Mouse (Mus musculus) embryonic facial prominence, embryonic 14.5 days (tissue): Measurements from ENCODE around the gene Sp8. TPM values are rescaled to one million over a fixed set of nuclear protein-coding genes. Genes with fewer than 3 reads are reported as not detected.
A peak's percentile ranks its signal among the peaks of the same experiment; 100 is the strongest.

Experiments used
- ATAC-seq: fragments of 200-750 bp; cut with Nextera tagmentation; 2 replicates; pipeline ENCODE4 v1.8.0; 2017; ENCODE audit warnings: low read depth, moderate number of reproducible peaks, moderate TSS enrichment
- DNase-seq: peaks from one replicate; pipeline ENCODE4 v3.0.0-alpha.2; 2015; ENCODE audit warnings: low spot score
- H3K27ac ChIP-seq: fragments of 300-500 bp; sonication (generic); replicated peaks from 2 replicates; pipeline ENCODE4 v1.5.1; 2014; ENCODE audit warnings: low read depth, mild to moderate bottlenecking, low read length, moderate library complexity
- H3K27me3 ChIP-seq: fragments of 300-500 bp; sonication (generic); replicated peaks from 2 replicates; pipeline ENCODE4 v1.6.1; 2014; ENCODE audit warnings: low read length; ENCODE audit not compliant: control insufficient read depth, insufficient read depth
- H3K36me3 ChIP-seq: fragments of 300-500 bp; sonication (generic); 2 replicates; pipeline ENCODE4 v1.6.1; 2014; ENCODE audit warnings: low read length, mixed read lengths; ENCODE audit not compliant: control insufficient read depth, insufficient read depth
- H3K4me1 ChIP-seq: fragments of 300-500 bp; sonication (generic); 2 replicates; pipeline ENCODE4 v1.6.1; 2014; ENCODE audit warnings: antibody characterized with exemption, low read length; ENCODE audit not compliant: control insufficient read depth, insufficient read depth
- H3K4me2 ChIP-seq: fragments of 300-500 bp; sonication (generic); 2 replicates; pipeline ENCODE4 v1.6.1; 2014; ENCODE audit warnings: low read depth, mild to moderate bottlenecking, low read length, moderate library complexity, mixed read lengths
- H3K4me3 ChIP-seq: fragments of 300-500 bp; sonication (generic); 2 replicates; pipeline ENCODE4 v1.5.1; 2014; ENCODE audit warnings: low read depth, mild to moderate bottlenecking, low read length
- H3K9ac ChIP-seq: fragments of 300-500 bp; sonication (generic); 2 replicates; pipeline ENCODE4 v1.6.1; 2014; ENCODE audit warnings: low read depth, mild to moderate bottlenecking, low read length, moderate library complexity, mixed read lengths
- H3K9me3 ChIP-seq: fragments of 300-500 bp; sonication (generic); 2 replicates; pipeline ENCODE4 v1.6.1; 2016; ENCODE audit warnings: low read length; ENCODE audit not compliant: control insufficient read depth
- WGBS: fragments of 180-500 bp; shearing (Covaris S2); extraction: QIAGEN DNeasy Blood & Tissue Kit; methylation state at CpG from one replicate; pipeline ENCODE4 v1.1.7; 2014; 5-methylcytosine and 5-hydroxymethylcytosine counted together
- polyA plus RNA-seq: library from polyadenylated mRNA; unstranded; fragments of >200 nt; fragmentation: Nextera tagmentation; extraction: Ambion mirVana; gene quantifications from 2 replicates; pipeline ENCODE4 v1.2.1, GENCODE M21; 2014

The Sp8 gene
- polyA plus RNA-seq, 1 experiment from 2014 or later: 1.9 TPM

- WGBS: 3% methylated on average over 5 of the region's 5 CpGs
- ATAC-seq (no peak), DNase-seq (no peak)
- no peak overlapping the region for H3K4me2 ChIP-seq
- no peak overlapping the region for H3K9ac ChIP-seq
- H3K4me3 ChIP-seq: no peak overlapping the region
- no peaks in the 10 kb centered on the region for H3K9me3 ChIP-seq
- H3K27ac ChIP-seq: no peak overlapping the region
- peaks cover 4% of the 10 kb centered on the region; the same call in 1 of the 2 replicates for H3K4me1 ChIP-seq
- no peaks in the 10 kb centered on the region for H3K36me3 ChIP-seq
- H3K27me3 ChIP-seq: peaks cover 94% of the 10 kb centered on the region
Observed at GRCm38 (mm10) chr12:118839398-118839797, 6.7 kb upstream of the Sp8 start.

GRCm38 (mm10) chr12:118840301-118840700 is 5.8 kb upstream of the Sp8 start:
- WGBS: 1% methylated on average over 15 of the region's 15 CpGs

DNA sequence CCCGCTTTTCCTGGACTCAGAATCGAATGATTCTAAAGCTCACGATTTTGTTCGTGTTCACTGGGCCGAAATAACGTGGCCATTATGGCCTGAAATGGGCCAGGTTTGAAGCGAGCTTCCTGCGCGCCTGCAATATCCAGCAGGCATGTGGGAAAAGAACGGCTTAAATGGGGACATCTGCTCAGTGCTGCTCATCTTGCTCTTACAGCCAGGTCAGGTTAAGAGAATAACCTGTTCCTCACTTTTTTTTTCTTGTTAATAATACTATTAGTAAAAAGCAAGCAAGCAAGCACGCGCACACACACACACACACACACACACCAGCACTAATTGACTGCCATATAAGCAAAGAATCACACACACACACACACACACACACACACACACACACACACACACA is 5.3 kb upstream of the Sp8 start:
- Histone ChIP-seq H3K4me2 (no peak overlapping the region), H3K36me3 (no peaks in the 10 kb centered on the region), H3K27ac (no peak overlapping the region), H3K9me3 (no peaks in the 10 kb centered on the region), H3K9ac (no peak overlapping the region), H3K4me1 (peaks cover 4% of the 10 kb centered on the region; the same call in 1 of the 2 replicates), H3K4me3 (no peak overlapping the region), H3K27me3 (peaks cover 98% of the 10 kb centered on the region)
- DNase-seq (peak; percentile 67), ATAC-seq (peak; percentile 34; the same call in 1 of the 2 replicates)
- 5% methylated on average over 11 of the region's 12 CpGs for WGBS

More at GRCm38 (mm10) chr12:118840301-118840700, 5.8 kb upstream of the Sp8 start:
- no peak overlapping the region for H3K27ac ChIP-seq
- H3K4me2 ChIP-seq: no peak overlapping the region
- peaks cover 4% of the 10 kb centered on the region; the same call in 1 of the 2 replicates for H3K4me1 ChIP-seq
- no peaks in the 10 kb centered on the region for H3K9me3 ChIP-seq
- no peak overlapping the region for H3K9ac ChIP-seq
- ATAC-seq (0 out of 2 replicates have a peak, but pooled peaks have one; percentile 39), DNase-seq (peak; percentile 69)
- H3K27me3 ChIP-seq: peaks cover 96% of the 10 kb centered on the region
- H3K4me3 ChIP-seq: no peak overlapping the region
- no peaks in the 10 kb centered on the region for H3K36me3 ChIP-seq

DNA sequence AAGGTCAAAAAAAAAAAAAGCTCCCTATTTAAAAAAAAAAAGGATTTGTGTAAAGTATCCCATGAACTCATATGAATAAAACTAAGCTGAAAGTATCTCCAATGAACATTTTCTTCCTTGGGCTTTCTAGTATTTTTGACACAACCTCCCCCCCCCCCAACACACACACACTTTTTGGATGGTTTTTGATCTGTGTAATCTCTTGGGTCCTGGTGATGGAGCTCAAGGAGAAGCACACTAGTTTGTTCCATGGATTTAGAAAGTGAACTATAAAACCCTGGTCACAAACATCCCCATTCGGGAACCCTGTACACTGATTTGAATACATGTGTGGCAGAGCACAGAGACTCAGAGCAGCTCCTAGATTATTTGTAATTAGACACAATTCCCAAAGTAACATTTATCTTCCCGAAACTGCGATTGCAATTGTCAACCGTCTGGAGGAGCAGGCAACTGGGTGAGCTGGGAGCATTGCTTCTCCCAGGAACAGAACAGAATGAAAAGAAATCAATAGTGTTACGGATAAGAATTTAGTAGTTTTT is 4.7 kb upstream of the Sp8 start:
- WGBS: 9% methylated on average over 5 of the region's 5 CpGs
- Histone ChIP-seq H3K4me2 (no peak overlapping the region), H3K27ac (no peak overlapping the region), H3K9ac (no peak overlapping the region), H3K4me3 (no peak overlapping the region), H3K36me3 (no peaks in the 10 kb centered on the region), H3K27me3 (peaks cover 98% of the 10 kb centered on the region), H3K9me3 (no peaks in the 10 kb centered on the region), H3K4me1 (peaks cover 4% of the 10 kb centered on the region; the same call in 1 of the 2 replicates)
- DNase-seq (no peak), ATAC-seq (no peak)

DNA sequence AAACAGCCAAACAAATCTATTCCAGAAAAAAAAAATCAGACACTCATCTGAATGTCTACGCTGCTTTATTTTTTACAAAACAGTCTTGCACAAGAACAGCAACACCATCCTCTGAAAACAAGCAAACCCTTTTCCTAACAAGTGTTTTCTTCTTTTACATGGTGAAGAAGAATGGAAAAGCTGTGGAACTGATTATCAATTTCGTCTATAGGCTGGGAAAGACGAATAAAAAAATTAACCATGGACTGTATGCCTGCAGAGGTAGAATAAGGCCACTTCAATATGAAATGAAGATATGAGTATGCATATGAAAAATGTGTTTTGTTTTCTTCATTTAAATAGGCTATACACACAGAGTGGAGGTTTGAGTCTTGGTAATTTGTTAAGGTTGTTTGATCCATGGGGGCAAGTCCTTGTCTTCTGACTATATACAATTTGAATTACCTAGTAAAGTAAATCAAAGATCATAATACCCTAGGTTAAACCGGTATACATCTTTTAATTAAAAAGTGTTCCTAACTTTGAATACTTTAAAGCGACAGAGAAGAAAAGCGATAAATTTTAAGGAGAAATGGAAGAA is 4.1 kb upstream of the Sp8 start:
- DNase-seq (no peak), ATAC-seq (no peak)
- Histone ChIP-seq H3K4me3 (no peak overlapping the region), H3K4me2 (no peak overlapping the region), H3K9ac (no peak overlapping the region), H3K36me3 (no peaks in the 10 kb centered on the region), H3K4me1 (peaks cover 8% of the 10 kb centered on the region; the same call in 1 of the 2 replicates), H3K9me3 (no peaks in the 10 kb centered on the region), H3K27me3 (peaks cover 98% of the 10 kb centered on the region), H3K27ac (no peak overlapping the region)
- WGBS: 11% methylated on average over 6 of the region's 6 CpGs

DNA sequence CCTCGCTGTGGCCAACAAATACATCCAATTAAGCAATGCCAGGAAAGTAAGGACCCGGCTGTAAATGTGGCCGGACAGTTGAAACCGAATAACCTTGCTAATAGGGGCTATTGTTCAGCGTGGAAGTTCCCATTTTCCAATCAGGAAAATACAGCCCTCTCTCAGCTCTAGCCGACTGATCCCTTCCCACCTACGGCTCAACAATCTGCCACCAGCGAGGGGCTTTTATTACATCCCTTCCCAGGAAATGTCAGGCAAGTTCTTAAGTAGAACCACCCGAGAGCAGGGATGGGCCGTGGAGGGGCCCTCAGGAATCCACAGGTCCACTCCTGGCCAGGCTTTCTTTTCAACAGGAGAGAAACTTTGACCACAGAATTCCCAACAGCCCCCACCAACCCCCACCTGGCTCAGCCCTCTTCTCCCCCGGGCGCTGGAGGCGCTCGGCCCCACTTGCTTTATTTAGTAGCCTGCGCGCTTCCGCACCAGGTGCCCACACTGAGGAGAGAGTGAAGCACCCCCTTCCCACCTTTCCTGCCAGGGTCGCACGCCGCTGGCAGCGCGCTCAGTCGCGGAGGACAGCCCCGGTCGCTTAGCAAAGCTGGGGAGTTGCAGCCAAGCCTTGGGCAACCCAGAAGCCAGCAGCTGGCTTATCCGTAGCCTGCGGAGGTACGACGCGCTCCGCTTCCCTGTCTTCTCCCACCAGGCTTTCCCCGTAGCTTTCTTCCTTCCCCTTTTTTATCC is 3.3 kb upstream of the Sp8 start:
- Histone ChIP-seq H3K4me2 (peak overlapping the region; percentile 45), H3K36me3 (no peaks in the 10 kb centered on the region), H3K9me3 (no peaks in the 10 kb centered on the region), H3K27me3 (peaks cover 98% of the 10 kb centered on the region), H3K4me1 (peaks cover 8% of the 10 kb centered on the region; the same call in 1 of the 2 replicates), H3K27ac (peak overlapping the region; percentile 39; the same call in 1 of the 2 replicates), H3K9ac (peak overlapping the region; percentile 25), H3K4me3 (peak overlapping the region; percentile 20)
- DNase-seq: peak; percentile 27
- ATAC-seq: peak; percentile 22; the same call in 1 of the 2 replicates
- under 1% methylated on average over 33 of the region's 33 CpGs for WGBS

- DNase-seq: no peak
- no peak overlapping the region for H3K4me3 ChIP-seq
Observed at GRCm38 (mm10) chr12:118844111-118844510, 2.0 kb upstream of the Sp8 start.

DNA sequence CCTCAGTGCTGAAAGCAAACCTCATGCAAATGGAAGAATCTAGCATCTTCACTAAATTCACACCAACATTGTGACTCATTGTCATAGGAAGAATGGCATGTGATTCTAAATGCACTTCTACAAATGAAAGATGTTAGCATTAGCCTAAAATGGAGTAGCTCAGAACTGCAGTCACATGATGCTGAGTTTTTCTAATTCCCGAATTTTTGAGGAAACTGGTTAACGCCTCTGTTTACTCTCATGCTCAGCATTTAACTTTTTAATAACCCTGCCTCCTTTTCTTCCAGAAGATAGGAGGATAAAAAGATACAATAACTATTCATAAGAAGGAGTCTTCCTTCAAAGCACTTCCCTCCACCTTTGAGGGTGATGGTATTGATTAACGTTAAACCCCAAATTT is 1.3 kb upstream of the Sp8 start:
- Histone ChIP-seq H3K27ac (no peak overlapping the region), H3K9me3 (no peaks in the 10 kb centered on the region), H3K4me3 (no peak overlapping the region), H3K4me1 (peaks cover 8% of the 10 kb centered on the region; the same call in 1 of the 2 replicates), H3K9ac (no peak overlapping the region), H3K27me3 (peaks cover 98% of the 10 kb centered on the region), H3K36me3 (no peaks in the 10 kb centered on the region), H3K4me2 (no peak overlapping the region)
- 12% methylated on average over 3 of the region's 3 CpGs for WGBS
- DNase-seq: no peak
- no peak for ATAC-seq

More at GRCm38 (mm10) chr12:118844111-118844510, 2.0 kb upstream of the Sp8 start:
- Histone ChIP-seq H3K4me2 (no peak overlapping the region), H3K9me3 (no peaks in the 10 kb centered on the region), H3K27ac (no peak overlapping the region), H3K4me1 (peaks cover 8% of the 10 kb centered on the region; the same call in 1 of the 2 replicates), H3K36me3 (no peaks in the 10 kb centered on the region), H3K9ac (no peak overlapping the region), H3K27me3 (peaks cover 98% of the 10 kb centered on the region)
- no peak for ATAC-seq
